Mouse (Mus musculus): ENCODE results near the gene Dis3l2.

Dis3l2 gene

GRCm38 (mm10) chr1:86703300-86703964, at the start of gene Dis3l2:
Gene Dis3l2 (plus strand): TSS chr1:86703808.
- peak; percentile 86 for DNase-seq (ENCODE audit: low read depth)

GRCm38 (mm10) chr1:86657071-86657470, 46.5 kb upstream of the Dis3l2 start:
- no peak for DNase-seq (ENCODE audit: low read depth)

GRCm38 (mm10) chr1:86665091-86665490, 38.5 kb upstream of the Dis3l2 start:
- no peak for DNase-seq (ENCODE audit: low read depth)

- peak; percentile 44 for DNase-seq (ENCODE audit: low read depth)
These were observed 33.9 kb upstream of the Dis3l2 start for GRCm38 (mm10) chr1:86669552-86670273.

DNA sequence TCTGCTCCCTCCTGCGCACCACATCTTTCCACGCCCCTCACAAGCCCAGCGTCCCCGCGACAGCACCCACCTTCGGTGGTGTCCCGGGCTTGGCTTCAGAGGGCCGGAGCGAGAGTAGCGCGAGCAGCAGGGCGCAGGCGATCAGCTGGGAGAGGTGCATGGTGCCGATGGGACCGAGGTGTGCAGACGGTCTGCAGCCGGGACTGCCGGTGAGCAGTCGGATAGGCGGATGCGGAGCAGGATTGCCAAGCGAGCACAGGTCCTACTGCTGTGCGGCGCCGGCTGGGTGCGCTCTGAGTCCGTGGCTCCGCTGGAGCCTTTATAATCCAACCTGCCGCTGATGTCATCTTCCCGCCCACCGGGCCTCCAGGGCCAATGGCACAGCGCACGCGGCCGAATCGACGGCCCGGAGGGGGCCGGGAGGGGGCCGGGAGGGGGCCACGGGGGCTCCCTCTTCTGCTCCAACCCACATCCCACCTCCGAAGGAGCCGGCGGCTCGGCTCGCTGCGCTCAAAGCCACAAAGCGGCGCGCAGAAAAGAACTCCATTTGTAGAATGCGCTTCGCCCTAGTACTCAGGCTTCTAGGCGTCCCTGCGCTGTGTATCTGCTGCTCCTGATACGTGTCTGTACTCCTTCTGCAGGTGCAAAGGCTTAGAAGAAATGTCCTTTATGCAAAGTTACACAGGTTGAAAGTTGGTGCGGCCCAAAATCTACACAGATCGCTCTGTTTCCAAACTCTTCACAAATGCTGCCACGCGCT, 33.1 kb upstream of the Dis3l2 start, which contains the start of gene Nppc:
Nppc (minus strand) TSS at position 293 of the 760 bp plus-strand sequence.
- peak; percentile 34 for DNase-seq (ENCODE audit: low read depth)

GRCm38 (mm10) chr1:86674385-86674784, 29.2 kb upstream of the Dis3l2 start:
- DNase-seq (ENCODE audit: low read depth), result no peak

DNA sequence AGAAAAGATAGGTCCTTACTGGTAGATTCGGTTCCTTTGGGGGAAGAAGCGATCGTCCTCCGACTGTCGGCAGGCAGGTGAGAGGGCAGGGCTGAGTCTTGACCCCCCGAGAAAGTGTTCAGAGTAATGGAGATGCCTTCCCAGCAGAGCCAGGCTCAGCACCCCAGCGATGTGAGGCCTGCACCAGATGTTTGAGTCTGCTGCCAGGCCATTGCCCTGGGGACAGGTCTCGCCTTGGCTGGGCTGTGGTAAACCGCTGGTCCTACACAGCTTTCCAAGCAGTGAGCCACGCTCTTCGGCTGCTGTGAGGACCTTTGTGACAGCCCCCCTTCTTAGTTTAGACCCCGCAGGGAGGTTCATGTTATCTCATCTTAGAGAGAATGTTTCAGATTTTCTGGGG, 28.5 kb upstream of the Dis3l2 start:
- DNase-seq (ENCODE audit: low read depth), result no peak

DNA sequence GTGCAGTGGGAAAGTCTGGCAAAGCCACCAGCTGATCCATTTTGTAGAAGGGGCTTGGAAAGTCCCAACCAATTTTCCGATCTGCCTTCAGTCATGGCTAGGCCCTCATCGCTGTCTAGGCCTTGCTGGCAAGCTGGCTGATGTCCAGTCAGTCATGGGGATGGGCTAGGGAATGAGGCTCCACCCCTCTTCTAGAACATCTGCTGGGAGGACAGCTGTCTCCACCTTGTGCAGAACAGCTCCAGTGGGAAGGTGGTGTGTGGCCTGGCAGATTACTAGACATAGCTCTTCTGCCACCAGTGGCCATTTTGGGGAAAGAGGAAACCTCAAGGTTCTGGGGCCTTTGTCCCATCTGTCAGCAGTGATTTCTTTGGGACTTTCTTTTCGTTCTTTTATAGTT, 26.0 kb upstream of the Dis3l2 start:
- no peak for DNase-seq (ENCODE audit: low read depth)

DNA sequence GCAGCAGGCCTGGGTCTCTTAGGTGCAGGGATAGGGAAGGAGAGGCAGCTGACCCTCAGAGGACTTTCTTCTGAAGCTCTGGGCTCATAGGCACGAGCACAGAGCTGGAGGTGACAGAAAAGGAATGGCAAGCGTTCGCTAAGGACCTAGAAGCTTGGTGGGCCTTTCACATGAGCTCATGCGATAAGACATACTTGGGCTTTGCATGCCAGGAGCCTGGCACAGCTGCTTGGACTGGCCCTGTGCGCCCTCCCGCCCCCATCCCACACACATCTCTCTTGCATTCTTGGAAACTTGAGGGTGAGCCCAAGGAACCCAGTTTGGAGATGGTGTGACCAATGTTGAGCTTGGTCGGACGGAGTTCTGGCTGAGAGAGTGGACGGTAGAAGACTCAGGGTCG, 24.9 kb upstream of the Dis3l2 start:
- no peak for DNase-seq (ENCODE audit: low read depth)

DNA sequence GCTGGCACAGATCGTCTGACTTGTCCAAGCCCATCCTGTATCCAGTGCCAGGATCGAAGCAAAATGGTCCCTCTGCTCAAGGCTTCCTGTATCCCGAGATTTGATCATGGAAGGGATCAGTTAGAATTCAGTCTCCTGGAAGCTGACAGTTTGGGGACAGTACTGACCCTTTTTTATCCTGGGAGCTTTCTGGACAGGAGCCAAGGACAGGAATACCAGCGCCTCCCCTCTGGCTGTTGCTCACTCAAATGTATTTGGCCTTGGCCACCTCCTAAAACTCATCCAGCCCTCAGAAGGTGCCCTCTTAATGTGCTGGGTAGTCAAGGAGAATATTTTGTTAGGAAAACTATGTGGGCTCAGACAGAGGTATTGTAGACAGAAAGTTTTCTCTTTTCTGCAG, 16.4 kb upstream of the Dis3l2 start:
- no peak for DNase-seq (ENCODE audit: low read depth)

DNA sequence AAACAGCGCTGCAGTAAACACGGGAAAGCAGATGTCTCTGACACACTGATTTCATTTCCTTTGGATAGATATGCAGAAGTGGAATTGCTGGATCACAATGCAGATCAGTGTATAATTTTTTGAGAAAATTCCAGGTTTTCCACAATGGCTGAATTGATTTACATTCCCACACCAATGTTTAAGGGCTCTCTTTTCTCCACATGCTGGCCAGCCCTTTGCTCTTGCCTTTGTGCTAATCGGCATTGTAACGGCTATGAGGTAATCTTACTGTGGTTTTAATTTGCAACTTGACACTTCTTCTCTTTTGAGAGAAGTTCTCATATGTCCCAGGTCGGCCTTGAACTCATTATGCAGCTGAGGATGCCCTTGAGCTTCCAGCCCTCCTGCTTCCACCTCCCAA, 12.6 kb upstream of the Dis3l2 start:
- DNase-seq (ENCODE audit: low read depth), result no peak

DNA sequence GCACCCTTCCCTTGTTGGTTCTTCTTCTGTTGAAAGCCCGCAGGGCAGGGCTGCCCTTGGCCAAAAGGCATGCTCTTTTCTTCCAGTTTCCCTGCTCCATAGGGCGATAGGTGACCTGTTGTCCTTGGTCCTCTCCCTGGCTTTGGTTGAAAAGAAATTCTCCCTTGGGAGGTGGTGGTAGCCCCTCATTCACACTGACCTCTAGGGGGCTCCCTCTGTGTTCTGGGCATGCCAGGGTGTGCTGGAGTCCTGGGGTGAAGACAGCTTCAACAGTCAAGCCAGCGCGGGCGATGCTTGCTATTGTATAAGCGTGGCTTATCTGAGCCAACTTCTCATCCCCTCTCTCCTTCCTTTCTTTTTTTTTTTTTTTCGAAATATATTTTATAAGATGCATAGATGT, 6.7 kb upstream of the Dis3l2 start:
- peak; percentile 24 for DNase-seq (ENCODE audit: low read depth)

- peak; percentile 36 for DNase-seq (ENCODE audit: low read depth)
These were observed 4.9 kb upstream of the Dis3l2 start for GRCm38 (mm10) chr1:86698721-86699120.

GRCm38 (mm10) chr1:86699346-86700136, 4.1 kb upstream of the Dis3l2 start:
- DNase-seq (ENCODE audit: low read depth), result peak; percentile 35

DNA sequence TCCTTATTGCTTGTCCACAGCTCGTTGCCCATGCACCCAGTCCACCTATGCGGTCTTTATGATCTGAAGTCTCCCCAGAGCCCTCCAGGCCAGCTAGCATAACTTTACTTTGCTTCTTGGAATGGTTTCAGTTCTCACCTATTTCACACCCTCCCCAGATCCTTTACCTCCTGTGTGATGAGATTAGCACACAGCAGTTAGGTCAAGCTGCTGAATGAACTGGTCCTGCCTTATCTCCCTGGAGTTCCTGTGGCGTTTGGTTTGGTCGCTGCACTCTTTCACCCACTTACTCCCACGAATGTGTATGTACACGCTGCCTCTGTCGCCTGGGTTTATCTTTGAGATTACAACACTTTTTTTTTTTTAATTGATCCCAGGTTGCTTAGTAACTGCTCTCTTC, 3.2 kb upstream of the Dis3l2 start:
- DNase-seq (ENCODE audit: low read depth), result no peak

GRCm38 (mm10) chr1:86703965-86704326, 338 bp downstream of the Dis3l2 start:
- DNase-seq (ENCODE audit: low read depth), result no peak

DNA sequence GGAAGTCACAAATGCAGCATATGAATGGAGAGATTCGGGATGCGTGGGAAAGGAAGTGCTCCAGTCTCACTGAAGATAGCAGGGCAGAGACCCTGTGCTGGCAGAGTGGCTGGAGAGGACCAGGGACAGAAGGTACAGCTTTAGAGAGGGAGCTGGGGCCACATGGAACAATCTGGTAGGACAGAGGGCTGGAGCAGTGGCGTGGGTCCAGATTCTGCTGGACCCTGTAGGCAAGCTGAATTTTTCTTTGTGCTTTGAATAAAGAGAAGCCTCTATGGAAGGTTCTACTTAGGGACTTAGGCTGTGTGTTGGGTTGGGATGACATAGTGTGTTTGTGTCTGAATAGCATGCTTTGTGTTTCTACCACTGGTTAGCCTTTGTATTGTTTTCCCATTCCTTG, 1.9 kb downstream of the Dis3l2 start:
- no peak for DNase-seq (ENCODE audit: low read depth)

- DNase-seq (ENCODE audit: low read depth), result no peak
These were observed 5.9 kb downstream of the Dis3l2 start for GRCm38 (mm10) chr1:86709546-86709945.

- no peak for DNase-seq (ENCODE audit: low read depth)
These were observed 8.4 kb downstream of the Dis3l2 start for GRCm38 (mm10) chr1:86712045-86712444.

- DNase-seq (ENCODE audit: low read depth), result no peak
These were observed 9.4 kb downstream of the Dis3l2 start for GRCm38 (mm10) chr1:86713054-86713453.

GRCm38 (mm10) chr1:86718190-86718589, 14.6 kb downstream of the Dis3l2 start:
- DNase-seq (ENCODE audit: low read depth), result no peak

DNA sequence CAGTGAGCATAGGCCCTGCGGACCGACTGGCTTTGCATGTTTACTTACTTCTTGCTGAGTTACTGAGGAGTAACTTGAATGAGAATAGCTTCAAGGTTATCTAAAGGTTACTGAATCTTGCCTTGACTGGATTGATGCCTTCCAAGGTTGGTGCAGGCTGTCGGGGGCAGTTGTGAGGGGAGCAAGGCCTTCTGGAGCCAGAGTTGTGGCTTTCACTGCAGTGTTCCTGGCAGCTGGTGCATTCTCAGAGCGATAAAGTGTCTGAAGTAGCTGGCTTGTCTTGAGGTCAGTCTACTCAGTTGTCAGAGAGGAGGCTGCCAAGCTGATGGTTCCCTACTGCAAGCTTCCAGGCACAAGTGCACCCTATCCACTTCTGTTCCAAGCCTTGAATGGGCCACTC, 15.8 kb downstream of the Dis3l2 start:
- DNase-seq (ENCODE audit: low read depth), result no peak
